In genomic region chr2:71273955-71274679, GRCm38 (mm10) we compare ENCODE assay signal across 8 mouse cellular contexts.
A peak's percentile ranks its signal among the peaks of the same experiment; 100 is the strongest.
DNase-seq lines count a peak whose midpoint lies in the region; ATAC-seq and TF ChIP-seq lines count a peak whose summit lies in the region.

No protein-coding gene starts in this region.

- H3K9me3 ChIP-seq in hindbrain, embryonic 12.5 days (replicated peaks): no peaks in the 10 kb centered on the region

- TF ChIP-seq POLR2A in liver, adult 2 months (IDR thresholded peaks at IDR 0.05; ENCODE audit: extremely low read depth, insufficient read depth, low read length): no peak

- WGBS in liver, adult 2 months: 30% methylated on average over 23 of the region's 23 CpGs
- WGBS in hindbrain, embryonic 12.5 days: 70% methylated on average over 23 of the region's 23 CpGs

- H3K79me2 ChIP-seq in liver, adult 2 months (ENCODE audit: control insufficient read depth, insufficient read depth, low read length): no peaks in the 10 kb centered on the region

- H3K36me3 ChIP-seq in liver, adult 2 months (ENCODE audit: control insufficient read depth, insufficient read depth, low read length): peaks cover 11% of the 10 kb centered on the region; the same call in 1 of the 2 replicates
- H3K36me3 ChIP-seq in hindbrain, embryonic 12.5 days: peaks cover 29% of the 10 kb centered on the region

- TF ChIP-seq CTCF in liver, adult 2 months (IDR thresholded peaks at IDR 0.05; ENCODE audit: low read depth, low read length): no peak

- no peaks in the 10 kb centered on the region for H3K27me3 ChIP-seq in liver, adult 2 months (ENCODE audit: control insufficient read depth, insufficient read depth, low read length)
- no peaks in the 10 kb centered on the region for H3K27me3 ChIP-seq in hindbrain, embryonic 12.5 days

- DNase-seq in frontal cortex, postnatal 14 days (ENCODE audit: low spot score in 2 of 2): no peak
- peak; percentile 82 for DNase-seq in adrenal gland, postnatal 10 days
- DNase-seq in liver, adult 2 months (ENCODE audit: extremely low read depth, low read depth, low spot score): peak; percentile 67
- DNase-seq in ovary, postnatal 10 days (ENCODE audit: low spot score): peak; percentile 13
- DNase-seq in thymus, postnatal 10 days (ENCODE audit: low spot score in 2 of 2): no peak

- H3K27ac ChIP-seq in liver, adult 2 months (replicated peaks; ENCODE audit: insufficient read depth, low read depth, low read length): no peak overlapping the region
- no peak overlapping the region for H3K27ac ChIP-seq in hindbrain, embryonic 12.5 days

- peak overlapping the region; percentile 53; the same call in 1 of the 2 replicates for H3K9ac ChIP-seq in liver, adult 2 months (ENCODE audit: low read depth, low read length)
- H3K9ac ChIP-seq in hindbrain, embryonic 12.5 days: no peak overlapping the region

- ATAC-seq in frontal cortex, adult (ENCODE audit: low TSS enrichment): peak; percentile 75
- peak; percentile 97 for ATAC-seq in granulocyte monocyte progenitor cell, adult 5-6 weeks (replicated peaks; ENCODE audit: poor library complexity, severe bottlenecking)
- no peak for ATAC-seq in hindbrain, embryonic 12.5 days (ENCODE audit: low FRiP score)

- peak overlapping the region; percentile 45 for H3K4me3 ChIP-seq in liver, adult 2 months (ENCODE audit: insufficient read depth, low read depth, low read length)
- no peak overlapping the region for H3K4me3 ChIP-seq in hindbrain, embryonic 12.5 days

- no peak overlapping the region for H3K4me2 ChIP-seq in hindbrain, embryonic 12.5 days (replicated peaks)

- 0 out of 2 replicates have a peak, but pooled peaks cover 2% of the 10 kb centered on the region for H3K4me1 ChIP-seq in liver, adult 2 months (ENCODE audit: control insufficient read depth, insufficient read depth, low read length)
- H3K4me1 ChIP-seq in hindbrain, embryonic 12.5 days: 0 out of 2 replicates have a peak, but pooled peaks cover 3% of the 10 kb centered on the region

Comparison
In these comparisons a context has a peak if more than half of its experiments do, and no peak if none do; other contexts are left out.
1. DNase-seq: peak in adrenal gland, postnatal 10 days (single experiment), liver, adult 2 months (single experiment) and ovary, postnatal 10 days (single experiment); none in frontal cortex, postnatal 14 days (0 of 2) and thymus, postnatal 10 days (0 of 2).